Mouse (Mus musculus) liver, adult (tissue): ENCODE measurements around the gene Nsmce1.

Experiments
- GATA4 ChIP-seq: IDR thresholded peaks from 2 replicates; pipeline ENCODE4 v1.6.1; 2014; ENCODE audit warnings: mild to moderate bottlenecking, low read length; ENCODE audit not compliant: insufficient replicate concordance

The Nsmce1 gene

GRCm38 (mm10) chr7:125490947-125491735, at the start of gene Nsmce1:
Gene Nsmce1 (minus strand): TSS chr7:125491596.
- peak; percentile 60; the same call in 1 of the 2 replicates for TF ChIP-seq GATA4

- TF ChIP-seq GATA4: no peak
Observed at GRCm38 (mm10) chr7:125541026-125541425, 49.6 kb upstream of the Nsmce1 start.

- TF ChIP-seq GATA4: no peak
Observed at GRCm38 (mm10) chr7:125539351-125539750, 48.0 kb upstream of the Nsmce1 start.

- no peak for TF ChIP-seq GATA4
Observed at GRCm38 (mm10) chr7:125527901-125528580, 36.6 kb upstream of the Nsmce1 start.

GRCm38 (mm10) chr7:125527186-125527585, 35.8 kb upstream of the Nsmce1 start:
- TF ChIP-seq GATA4: no peak

GRCm38 (mm10) chr7:125523051-125523450, 31.7 kb upstream of the Nsmce1 start:
- TF ChIP-seq GATA4: no peak

GRCm38 (mm10) chr7:125519715-125520114, 28.3 kb upstream of the Nsmce1 start:
- no peak for TF ChIP-seq GATA4

- no peak for TF ChIP-seq GATA4
Observed at GRCm38 (mm10) chr7:125517470-125517869, 26.1 kb upstream of the Nsmce1 start.

GRCm38 (mm10) chr7:125516723-125517122, 25.3 kb upstream of the Nsmce1 start:
- no peak for TF ChIP-seq GATA4

GRCm38 (mm10) chr7:125515081-125515853, 23.9 kb upstream of the Nsmce1 start:
- no peak for TF ChIP-seq GATA4

- TF ChIP-seq GATA4: no peak
Observed at GRCm38 (mm10) chr7:125511852-125512251, 20.5 kb upstream of the Nsmce1 start.

- TF ChIP-seq GATA4: no peak
Observed at GRCm38 (mm10) chr7:125511432-125511831, 20.0 kb upstream of the Nsmce1 start.

GRCm38 (mm10) chr7:125507279-125507678, 15.9 kb upstream of the Nsmce1 start:
- no peak for TF ChIP-seq GATA4

- no peak for TF ChIP-seq GATA4
Observed at GRCm38 (mm10) chr7:125505568-125505967, 14.2 kb upstream of the Nsmce1 start.

- TF ChIP-seq GATA4: no peak
Observed at GRCm38 (mm10) chr7:125504618-125505017, 13.2 kb upstream of the Nsmce1 start.
